Mouse (Mus musculus) CD4-positive helper T cell, adult 2 months (primary cell): Measurements from ENCODE around the gene Vmn1r93.
"Not testable (repeated sequence)": the region's sequence is repeated elsewhere in the genome, so short reads cannot be mapped to it uniquely, and the experiment has no call there.

Experiments
- DNase-seq: peaks from one replicate; pipeline ENCODE4 v3.0.0-alpha.2; 2012; ENCODE audit warnings: low read depth, missing footprints, low spot score

Vmn1r93 gene

GRCm38 (mm10) chr7:20138988-20139387 is at the start of gene Vmn1r93:
TSS of gene Vmn1r93 (minus strand) at chr7:20139088.
- not testable (repeated sequence) for DNase-seq

DNA sequence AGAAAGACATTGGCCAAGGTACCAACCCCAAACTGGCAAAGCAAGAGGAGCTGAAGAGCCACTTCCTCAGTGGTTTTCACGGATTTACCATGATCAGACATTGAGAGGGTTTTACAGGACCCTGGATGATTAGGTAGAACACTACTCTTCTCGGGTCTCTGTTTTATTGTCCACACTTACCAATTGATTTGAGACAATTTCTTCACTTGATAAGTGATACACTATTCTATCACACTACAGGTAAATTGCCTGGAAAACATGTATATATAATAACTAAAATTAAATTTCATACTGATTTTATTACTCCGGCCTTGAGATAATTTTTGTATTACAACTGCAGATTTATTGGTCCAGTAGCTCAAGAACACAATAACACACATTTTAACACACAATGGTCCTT is 29.4 kb upstream of the Vmn1r93 start, which contains the start of gene Vmn1r94:
Gene Vmn1r94, minus strand, starts transcription at position 101 of the 400 bp plus-strand sequence.
- DNase-seq = not testable (repeated sequence)

DNA sequence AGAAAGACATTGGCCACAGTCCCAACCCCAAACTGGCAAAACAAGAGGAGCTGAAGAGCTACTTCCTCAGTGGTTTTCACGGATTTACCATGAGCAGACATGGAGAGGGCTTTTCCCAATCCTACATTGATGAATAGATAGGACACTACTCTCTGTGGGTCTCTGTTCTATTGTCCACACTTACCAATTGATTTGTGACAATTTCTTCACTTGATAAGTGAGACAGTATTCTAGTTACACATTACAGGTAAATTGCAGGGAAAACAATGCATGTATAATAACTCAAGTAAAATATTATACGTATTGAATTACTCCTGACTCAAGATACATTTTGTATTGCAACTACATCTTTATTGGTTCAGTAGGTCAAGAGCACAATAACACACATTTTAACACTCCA is 16.4 kb downstream of the Vmn1r93 start, which contains the start of gene Gm16442:
Gene Gm16442, minus strand, starts transcription at position 101 of the 400 bp plus-strand sequence.
- not testable (repeated sequence) for DNase-seq

GRCm38 (mm10) chr7:20099380-20099779 is 39.5 kb downstream of the Vmn1r93 start, which contains the start of gene Vmn1r91:
TSS of gene Vmn1r91 (plus strand) at chr7:20099680.
- not testable (repeated sequence) for DNase-seq
